In genomic region chr8:73342761-73343395, GRCm38 (mm10) we compare ENCODE assay signal across 9 mouse cellular contexts. TPM values are rescaled to one million over a fixed set of nuclear protein-coding genes. Genes with fewer than 3 reads are reported as not detected.
DNase-seq lines count a peak whose midpoint lies in the region; ATAC-seq lines count a peak whose summit lies in the region.
"Had no signal": no experiment of that assay in that cellular context is flagged by ENCODE, and none has a peak within 500 bp of the region (broad histone marks: within the 10 kb centered on the region; RNA-seq: fewer than 3 reads in every experiment).

No protein-coding gene starts in this region.

- 0 out of 2 replicates have a peak, but pooled peaks have one; percentile 21 for ATAC-seq in frontal cortex, adult (ENCODE audit: low TSS enrichment)

- DNase-seq in frontal cortex, postnatal 25 days (ENCODE audit: low spot score in 2 of 2), result no peak
- peak; percentile 27 to 57 for DNase-seq in adrenal gland, postnatal 36 days
- peak; percentile 69 to 71 for DNase-seq in heart, postnatal 10 days
- DNase-seq in lung, postnatal 10 days, result peak; percentile 60
- no peak for DNase-seq in left cerebral cortex, adult 11 months (ENCODE audit: low spot score)
- no peak for DNase-seq in spleen, postnatal 4 days (ENCODE audit: low spot score in 2 of 2)
- no peak for DNase-seq in cerebellum, adult 11-12 months
- DNase-seq: cerebellum, adult 9-10 months had no signal

- intact Hi-C loops in heart, postnatal 10 days (cut with DNase I), result no loop called here

RNA-seq across cellular contexts. Expression of gene Large1, which starts 10.5 kb away (rescaled TPM):
- 10 to 100 TPM; 23.1 to 26.8 TPM for total RNA-seq in adrenal gland, postnatal 36 days (2021)
- 10 to 100 TPM; 29.0 to 29.8 TPM for total RNA-seq in heart, postnatal 10 days (2021)

Comparison
In these comparisons a context has a peak if more than half of its experiments do, and no peak if none do; other contexts are left out.
1. DNase-seq: peak in adrenal gland, postnatal 36 days (2 of 2), heart, postnatal 10 days (2 of 2) and lung, postnatal 10 days (single experiment); none in frontal cortex, postnatal 25 days (0 of 2), left cerebral cortex, adult 11 months (single experiment), spleen, postnatal 4 days (0 of 2) and cerebellum, adult 11-12 months (single experiment).